Mouse (Mus musculus): ENCODE measurements at regions not wholly inside any gene's neighbourhood (a gene's known extent, or its start where the extent isn't known, plus 50 kb on each side); places are given as distances from the start of the nearest gene placed in this dataset.

GRCm38 (mm10) chr4:31621205-31621604 is 342.7 kb upstream of the Map3k7 start:
- ATAC-seq: no peak

GRCm38 (mm10) chr4:31627053-31627452 is 336.8 kb upstream of the Map3k7 start:
- ATAC-seq: no peak

- ATAC-seq: no peak
Observed at GRCm38 (mm10) chr4:31627777-31628176, 336.1 kb upstream of the Map3k7 start.

GRCm38 (mm10) chr4:31638564-31638963 is 325.3 kb upstream of the Map3k7 start:
- no peak for ATAC-seq

- ATAC-seq: no peak
Observed at GRCm38 (mm10) chr4:31642161-31642560, 321.7 kb upstream of the Map3k7 start.

- ATAC-seq: no peak
Observed at GRCm38 (mm10) chr4:31642593-31643290, 321.2 kb upstream of the Map3k7 start.

GRCm38 (mm10) chr4:31648631-31649368 is 315.1 kb upstream of the Map3k7 start:
- no peak for ATAC-seq

GRCm38 (mm10) chr4:31655364-31656106 is 308.4 kb upstream of the Map3k7 start:
- no peak for ATAC-seq

- ATAC-seq: no peak
Observed at GRCm38 (mm10) chr4:31656111-31656510, 307.8 kb upstream of the Map3k7 start.

GRCm38 (mm10) chr4:31658820-31659219 is 305.1 kb upstream of the Map3k7 start:
- ATAC-seq: no peak

- no peak for ATAC-seq
Observed at GRCm38 (mm10) chr4:31660896-31661295, 303.0 kb upstream of the Map3k7 start.

GRCm38 (mm10) chr4:31671530-31672170 is 292.2 kb upstream of the Map3k7 start:
- ATAC-seq: no peak

- ATAC-seq: no peak
Observed at GRCm38 (mm10) chr4:31672171-31672841, 291.6 kb upstream of the Map3k7 start.

GRCm38 (mm10) chr4:31672842-31673171 is 291.1 kb upstream of the Map3k7 start:
- no peak for ATAC-seq

GRCm38 (mm10) chr4:31679007-31679590 is 284.8 kb upstream of the Map3k7 start:
- no peak for ATAC-seq

- ATAC-seq: no peak
Observed at GRCm38 (mm10) chr4:31680958-31681357, 282.9 kb upstream of the Map3k7 start.

GRCm38 (mm10) chr4:31689083-31689482 is 274.8 kb upstream of the Map3k7 start:
- ATAC-seq: no peak

- no peak for ATAC-seq
Observed at GRCm38 (mm10) chr4:31697769-31698505, 266.0 kb upstream of the Map3k7 start.

- ATAC-seq: no peak
Observed at GRCm38 (mm10) chr4:31698506-31698782, 265.5 kb upstream of the Map3k7 start.

GRCm38 (mm10) chr4:31699296-31699695 is 264.6 kb upstream of the Map3k7 start:
- ATAC-seq: no peak

GRCm38 (mm10) chr4:31714054-31714651 is 249.7 kb upstream of the Map3k7 start:
- no peak for ATAC-seq

All from inflammation-experienced regulatory T-cells, adult 6 months (primary cell).